Mouse (Mus musculus) brain, adult 10 weeks (tissue): ENCODE measurements around the gene Apol7a. TPM values are rescaled to one million over a fixed set of nuclear protein-coding genes. Genes with fewer than 3 reads are reported as not detected.

Experiments used
- polyA plus RNA-seq: library from polyadenylated mRNA; stranded (reverse); fragments of 350-450 nt; fragmentation: Illumina TruSeq; extraction: RNeasy Lipid Tissue Mini Kit (QIAGEN cat#74804); gene quantifications from one replicate; pipeline ENCODE4 v1.2.3, GENCODE M21; 2015; ENCODE audit warnings: low read depth, low replicate concordance

The Apol7a gene
- 0.19 TPM for polyA plus RNA-seq

GRCm38 (mm10) chr15:77399027-77399426 is at the start of gene Apol7a:
Gene Apol7a (minus strand): TSS chr15:77399110.

DNA sequence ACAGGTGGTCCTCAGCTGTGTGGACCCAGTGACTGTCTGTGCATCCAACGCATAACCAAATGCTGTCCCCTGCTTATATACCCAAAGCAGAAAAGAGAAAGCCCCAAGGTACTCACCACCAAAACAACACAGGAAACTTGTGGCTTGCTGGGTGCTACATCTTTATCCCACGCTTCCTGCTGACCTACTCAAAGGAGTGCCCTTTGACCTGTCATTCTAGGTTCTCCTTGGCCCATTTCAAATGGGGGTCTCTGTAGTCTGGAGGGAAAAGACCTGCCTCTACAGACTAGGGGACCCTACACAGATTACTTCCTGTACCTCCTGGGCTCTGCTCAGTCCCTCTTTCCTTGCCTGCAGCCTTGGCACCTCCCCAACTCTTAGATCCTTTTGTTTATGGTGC is 48.5 kb upstream of the Apol7a start, which contains the start of gene Apol7b:
TSS of gene Apol7b (minus strand) at position 101 of the 400 bp plus-strand sequence.

DNA sequence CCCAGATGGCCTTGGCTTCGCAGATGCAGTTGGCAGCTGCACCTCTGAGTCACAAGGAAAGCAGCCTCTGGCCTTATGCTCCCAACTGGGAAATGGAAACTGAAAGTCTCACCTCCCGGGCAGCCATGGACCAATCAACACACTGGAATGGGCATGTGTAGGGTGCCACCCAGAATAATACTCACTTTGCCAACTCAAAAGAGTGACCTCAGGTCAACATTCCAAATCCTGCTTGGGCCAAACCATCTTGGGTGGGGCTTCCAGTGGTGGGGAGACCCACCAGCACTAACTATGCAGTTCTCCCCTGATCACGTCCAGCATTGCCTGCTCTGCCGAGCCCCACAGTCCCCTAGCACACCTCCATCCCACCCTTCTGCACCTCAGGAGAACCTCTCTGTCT is 12.1 kb upstream of the Apol7a start, which contains the start of gene Apol9a:
TSS of gene Apol9a (minus strand) at position 101 of the 400 bp plus-strand sequence.

Other genes starting within 250 kb of the Apol7a start
- gene Rbfox2, start 92.1 kb downstream of the Apol7a start, polyA plus RNA-seq = 132 TPM
- gene Apol9a, start 12.0 kb upstream of the Apol7a start, polyA plus RNA-seq = 0.39 TPM
- gene Apol7b, start 48.4 kb upstream of the Apol7a start, polyA plus RNA-seq = not detected
- gene Apol10a, start 77.9 kb upstream of the Apol7a start, polyA plus RNA-seq = not detected
- gene Apol11a, start 109.2 kb upstream of the Apol7a start, polyA plus RNA-seq = not detected
- gene Apol7c, start 134.2 kb upstream of the Apol7a start, polyA plus RNA-seq = not detected
- gene 1700025B11Rik, start 162.8 kb upstream of the Apol7a start, polyA plus RNA-seq = not detected
- 0.37 TPM for gene Apol10b, start 197.0 kb upstream of the Apol7a start, polyA plus RNA-seq
- not detected for gene Gm36245, start 200.1 kb upstream of the Apol7a start, polyA plus RNA-seq
- gene Apol11b, start 244.2 kb upstream of the Apol7a start, polyA plus RNA-seq = not detected